Mouse (Mus musculus): Measurements from ENCODE around the gene Sms. TPM values are rescaled to one million over a fixed set of nuclear protein-coding genes. Genes with fewer than 3 reads are reported as not detected.

Gene Sms
- polyA plus RNA-seq, 1 experiment: 72.0 TPM

DNA sequence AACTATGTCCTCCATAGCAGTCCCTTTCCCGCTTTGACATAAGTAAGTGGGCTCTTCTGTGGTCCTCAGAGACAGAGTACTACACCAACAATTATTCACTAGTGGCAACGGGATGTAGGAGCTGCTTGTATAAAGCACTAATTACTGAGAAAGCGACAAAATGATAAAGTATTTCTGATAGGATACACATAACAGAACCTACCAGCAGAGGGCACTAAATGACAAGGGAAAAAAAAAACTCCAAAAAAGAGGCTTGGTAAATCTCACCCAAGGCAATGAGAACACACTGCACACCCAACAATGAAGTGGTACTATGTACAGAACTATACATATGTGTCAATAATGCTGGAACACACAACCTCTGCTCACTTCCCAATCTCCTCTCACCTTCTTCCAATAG, 29.4 kb downstream of the Sms start:
- peak in 1 of 2 experiments; percentile 39 for DNase-seq (ENCODE audit: extremely low spot score in 1 of 2, low spot score in 1 of 2)

DNA sequence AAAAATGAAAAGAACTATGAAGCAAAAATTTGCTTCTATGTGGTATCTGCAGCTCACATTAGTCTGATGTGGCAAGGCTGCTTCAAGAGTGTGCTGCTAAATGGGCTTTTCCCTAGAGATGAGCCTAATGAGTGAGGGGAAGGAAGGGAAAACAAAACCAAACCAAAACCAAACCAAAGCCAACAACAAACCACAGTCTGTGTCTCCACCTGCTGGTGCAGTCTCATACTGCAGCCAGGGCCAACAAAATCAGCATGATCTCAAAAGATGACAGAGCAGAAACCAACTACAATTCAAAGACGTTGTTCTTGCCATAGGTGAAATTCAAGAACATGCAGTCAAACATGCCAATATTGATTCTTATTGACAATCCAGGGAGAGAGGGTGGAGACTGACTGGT, 37.7 kb downstream of the Sms start:
- peak; percentile 2 to 75 for DNase-seq (ENCODE audit: extremely low spot score in 1 of 2, low spot score in 1 of 2)

DNA sequence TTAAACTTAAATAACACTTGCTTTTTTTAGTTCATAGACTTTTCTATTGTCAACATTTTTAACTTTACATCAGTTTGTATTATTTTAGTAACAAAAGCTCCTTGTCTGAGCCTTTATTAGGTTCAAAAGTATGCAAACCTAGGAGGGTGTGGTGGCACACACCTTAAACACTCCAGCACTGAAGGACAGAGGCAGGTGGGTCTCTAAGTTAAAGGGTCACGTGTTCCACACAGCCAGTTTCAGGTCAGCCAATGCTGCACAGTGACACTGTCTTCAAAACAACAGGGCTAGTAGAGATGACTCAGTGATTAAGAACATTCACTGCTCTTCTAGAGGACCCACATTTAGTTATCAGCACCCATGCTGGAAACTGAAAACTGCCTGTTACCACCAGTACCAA, 43.1 kb downstream of the Sms start:
- DNase-seq (ENCODE audit: extremely low spot score in 1 of 2, low spot score in 1 of 2): no peak

DNA sequence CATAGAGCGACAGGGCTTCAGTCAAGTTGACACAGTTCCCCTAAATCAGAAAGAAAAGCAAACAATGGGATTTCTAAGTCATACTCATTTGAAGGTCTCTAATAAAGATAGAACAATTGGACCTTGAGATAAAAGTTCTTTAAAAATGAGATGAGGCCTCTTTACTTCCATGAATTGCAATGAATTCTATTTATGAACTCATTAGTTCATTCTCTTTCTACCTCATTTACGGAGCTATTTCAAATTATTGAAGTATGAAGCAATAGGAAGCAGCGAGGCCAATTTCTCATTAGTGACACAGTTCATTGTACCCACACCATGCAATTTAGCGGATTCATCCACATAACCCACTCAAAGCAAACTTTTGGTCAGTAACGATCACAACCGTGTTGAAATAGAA, 44.7 kb downstream of the Sms start:
- no peak for DNase-seq (ENCODE audit: extremely low spot score in 1 of 2, low spot score in 1 of 2)

DNA sequence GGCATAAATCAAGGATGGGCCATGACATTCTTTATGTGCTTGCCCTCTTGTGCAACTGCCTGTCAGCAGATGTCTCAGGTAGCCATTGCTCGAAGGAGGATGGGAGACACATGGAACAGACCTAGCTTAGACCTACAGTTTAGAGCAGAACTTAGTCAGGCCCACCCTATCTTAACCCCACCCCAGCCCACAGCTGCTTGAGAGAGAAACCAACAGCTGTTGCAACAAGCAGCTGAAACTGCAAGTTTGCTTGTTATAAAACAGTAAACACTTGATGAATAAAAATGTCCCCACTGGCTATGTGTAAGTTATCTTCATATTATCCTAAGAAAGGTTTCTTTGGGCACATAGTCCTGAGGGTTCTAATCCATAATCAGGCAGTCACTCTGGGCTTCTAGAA, 57.3 kb downstream of the Sms start:
- no peak for DNase-seq (ENCODE audit: extremely low spot score in 1 of 2, low spot score in 1 of 2)

DNA sequence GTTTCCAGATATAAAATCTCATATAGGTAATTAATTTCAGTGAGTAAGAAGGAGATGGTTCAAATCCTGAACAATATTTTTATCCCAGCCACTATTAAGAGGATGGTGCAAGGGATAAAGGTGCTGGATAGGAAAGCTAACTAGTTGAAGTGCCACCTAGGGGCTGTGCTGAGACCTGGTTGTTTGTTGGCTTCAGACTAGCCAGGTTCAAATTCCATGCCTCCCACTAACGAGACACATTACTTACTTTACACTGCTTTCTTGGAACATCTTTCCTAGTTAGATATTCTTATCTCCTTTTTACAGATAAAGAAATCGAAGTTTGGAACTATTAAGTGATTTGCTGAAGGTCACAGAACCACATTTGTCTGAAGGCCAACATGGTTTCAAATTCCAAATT, 72.6 kb downstream of the Sms start:
- DNase-seq (ENCODE audit: extremely low spot score in 1 of 2, low spot score in 1 of 2): no peak

DNA sequence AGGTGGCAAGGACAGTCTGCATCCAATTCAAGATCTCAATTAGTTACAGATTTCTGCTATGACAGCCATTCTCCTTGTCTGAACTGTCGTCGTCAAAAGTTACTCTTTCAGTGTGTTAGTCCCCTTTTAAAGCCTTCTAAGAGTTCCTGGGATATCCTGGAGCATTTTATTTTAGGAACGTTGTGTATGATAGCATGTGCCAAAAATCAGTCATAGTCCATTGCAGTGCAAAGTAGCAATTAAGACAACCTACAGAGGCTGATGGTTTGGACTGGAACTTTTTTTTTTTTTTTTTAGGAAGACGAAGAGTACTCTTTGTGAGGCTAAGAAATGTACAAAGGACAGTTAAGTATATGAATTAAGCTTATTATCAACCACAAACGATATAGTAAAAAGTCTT, 76.9 kb downstream of the Sms start, which contains the start of gene Phex:
Gene Phex (minus strand): TSS at position 101 of the 400 bp plus-strand sequence.
- no peak for DNase-seq (ENCODE audit: extremely low spot score in 1 of 2, low spot score in 1 of 2)

DNA sequence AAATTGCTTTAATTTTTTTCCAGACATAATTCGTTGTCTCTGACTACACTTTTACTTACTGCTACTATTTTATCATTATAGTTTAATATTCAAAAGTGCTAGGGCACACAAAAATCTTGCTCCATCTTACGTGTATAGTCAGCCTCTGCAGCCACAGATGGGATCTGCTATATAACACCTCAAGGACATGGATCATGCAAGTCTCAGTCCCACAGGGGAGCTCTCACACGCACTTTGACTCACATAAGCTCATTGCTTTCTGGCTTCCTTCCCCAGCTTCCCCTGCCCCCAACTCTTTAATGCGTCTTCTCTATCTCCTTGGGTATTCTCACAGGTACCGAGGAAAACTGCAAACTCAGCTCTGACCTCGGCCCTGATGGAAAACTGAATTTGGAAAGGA, 87.2 kb downstream of the Sms start:
- DNase-seq (ENCODE audit: extremely low spot score in 1 of 2, low spot score in 1 of 2): no peak

Other genes with a start within 250 kb of the Sms start
- gene Phex, start 77.0 kb downstream of the Sms start, polyA plus RNA-seq (2012; rRNA removed): 0.42 and 0.53 TPM in 2 replicates
- gene Yy2, start 76.7 kb upstream of the Sms start, polyA plus RNA-seq (2012; rRNA removed): 0.14 TPM in 1 of 2 replicates, not detected in the other
- gene Mbtps2, start 106.4 kb upstream of the Sms start, polyA plus RNA-seq (2012; rRNA removed): 24.8 and 26.2 TPM in 2 replicates
- 0.56 and 0.61 TPM in 2 replicates for gene Smpx, start 206.6 kb upstream of the Sms start, polyA plus RNA-seq (2012; rRNA removed)